Mouse (Mus musculus) liver, postnatal 0 days (tissue): ENCODE data around the gene 1700025G04Rik. TPM values are rescaled to one million over a fixed set of nuclear protein-coding genes. Genes with fewer than 3 reads are reported as not detected.

Source experiments
- ATAC-seq: fragments of 200-750 bp; cut with Nextera tagmentation; 2 replicates; pipeline ENCODE4 v1.8.0; 2017; ENCODE audit warnings: mild to moderate bottlenecking, moderate library complexity
- DNase-seq: peaks from one replicate; pipeline ENCODE4 v3.0.0-alpha.2; 2016
- H3K27ac ChIP-seq: fragments of 300-500 bp; sonication (generic); 2 replicates; pipeline ENCODE4 v1.5.1; 2014; ENCODE audit warnings: antibody characterized with exemption, moderate library complexity, mild to moderate bottlenecking, low read depth
- H3K27me3 ChIP-seq: fragments of 300-500 bp; sonication (generic); 2 replicates; pipeline ENCODE4 v1.6.1; 2014; ENCODE audit warnings: low read length, control low read depth, mixed read lengths; ENCODE audit not compliant: insufficient read depth
- H3K36me3 ChIP-seq: fragments of 300-500 bp; sonication (generic); replicated peaks from 2 replicates; pipeline ENCODE4 v1.6.1; 2014; ENCODE audit warnings: mild to moderate bottlenecking, control low read depth, low read length, moderate library complexity, mixed read lengths; ENCODE audit not compliant: insufficient read depth
- H3K4me1 ChIP-seq: fragments of 300-500 bp; sonication (generic); 2 replicates; pipeline ENCODE4 v1.6.1; 2014; ENCODE audit warnings: antibody characterized with exemption, mild to moderate bottlenecking, control low read depth; ENCODE audit not compliant: insufficient read depth
- H3K4me2 ChIP-seq: fragments of 300-500 bp; sonication (generic); 2 replicates; pipeline ENCODE4 v1.6.1; 2014; ENCODE audit warnings: low read depth, mild to moderate bottlenecking, low read length, moderate library complexity, mixed read lengths
- H3K4me3 ChIP-seq: fragments of 300-500 bp; sonication (generic); 2 replicates; pipeline ENCODE4 v1.5.1; 2014; ENCODE audit warnings: low read depth, low read length
- H3K9ac ChIP-seq: fragments of 300-500 bp; sonication (generic); replicated peaks from 2 replicates; pipeline ENCODE4 v1.6.1; 2014; ENCODE audit warnings: mild to moderate bottlenecking, moderate library complexity
- H3K9me3 ChIP-seq: fragments of 300-500 bp; sonication (generic); 2 replicates; pipeline ENCODE4 v1.6.1; 2016; ENCODE audit warnings: mild to moderate bottlenecking, control low read depth, low read length, mixed read lengths
- CTCF ChIP-seq: sonication (generic); IDR thresholded peaks from 2 replicates; pipeline ENCODE4 v1.5.1; 2016; ENCODE audit warnings: antibody characterized with exemption, low read depth
- EP300 ChIP-seq: IDR thresholded peaks from 2 replicates; pipeline ENCODE4 v1.6.1; 2016; ENCODE audit warnings: antibody characterized with exemption, low read depth, mild to moderate bottlenecking
- WGBS: fragments of 180-500 bp; shearing (Covaris S2); extraction: QIAGEN DNeasy Blood & Tissue Kit; methylation state at CpG from one replicate; pipeline ENCODE4 v1.1.7; 2014; ENCODE audit not compliant: insufficient replicate concordance; 5-methylcytosine and 5-hydroxymethylcytosine counted together
- polyA plus RNA-seq: library from polyadenylated mRNA; unstranded; fragments of >200 nt; fragmentation: Nextera tagmentation; extraction: Ambion mirVana; gene quantifications from 2 replicates; pipeline ENCODE4 v1.2.1, GENCODE M21; 2015

1700025G04Rik gene
- polyA plus RNA-seq, 1 experiment from 2014 or later = 3.0 TPM

DNA sequence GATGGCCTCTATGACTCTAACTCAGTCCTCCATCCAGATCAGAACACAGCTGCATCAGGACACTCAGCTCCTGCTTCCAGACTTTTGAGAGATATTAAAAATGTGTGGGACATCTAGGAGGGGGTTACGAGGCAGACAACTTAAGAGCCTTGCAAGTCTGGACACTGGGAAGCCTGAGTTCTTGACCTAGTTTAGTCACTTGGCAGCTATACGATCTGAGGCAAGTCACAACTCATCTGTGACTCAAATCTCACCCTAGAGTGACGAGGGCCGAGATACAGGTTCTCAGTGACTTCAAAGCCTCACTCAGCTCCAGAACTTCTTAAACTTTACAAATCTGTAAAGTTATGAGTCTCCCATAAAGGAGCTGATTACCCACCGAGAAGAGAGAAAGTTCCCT is 36.8 kb downstream of the 1700025G04Rik start:
- 72% methylated on average over 5 of the region's 5 CpGs for WGBS

DNA sequence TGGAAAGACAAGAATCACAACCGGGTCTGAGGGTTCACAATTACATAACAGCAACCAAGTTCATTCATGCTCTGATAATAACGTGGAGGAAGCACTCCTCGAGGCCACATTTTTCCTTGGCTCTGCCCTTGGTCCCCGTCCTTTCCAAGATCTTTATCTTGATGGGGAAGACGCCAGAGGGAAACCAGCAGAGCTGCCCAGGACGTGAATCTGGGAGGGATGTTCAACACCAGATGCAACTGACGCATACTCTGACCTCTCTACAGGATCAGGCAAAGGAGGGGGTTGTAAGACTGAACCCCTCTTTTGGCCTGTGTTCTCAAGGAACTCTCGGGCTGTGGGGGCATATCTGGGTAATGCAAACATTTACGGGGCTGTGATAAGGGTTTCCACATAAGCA is 38.1 kb downstream of the 1700025G04Rik start:
- whole genome bisulfite sequencing = 43% methylated on average over 9 of the region's 9 CpGs
- Histone ChIP-seq H3K9ac (no peak overlapping the region), H3K36me3 (no peaks in the 10 kb centered on the region), H3K4me2 (no peak overlapping the region), H3K27ac (no peak overlapping the region), H3K4me1 (peaks cover 6% of the 10 kb centered on the region; the same call in 1 of the 2 replicates), H3K9me3 (no peaks in the 10 kb centered on the region), H3K27me3 (no peaks in the 10 kb centered on the region), H3K4me3 (no peak overlapping the region)
- ATAC-seq (no peak), DNase-seq (no peak)
- TF ChIP-seq EP300 (no peak), CTCF (no peak)

More for the DNA sequence above, 36.8 kb downstream of the 1700025G04Rik start:
- no peak for DNase-seq
- H3K36me3 ChIP-seq = no peaks in the 10 kb centered on the region
- no peak overlapping the region for H3K27ac ChIP-seq
- H3K4me2 ChIP-seq = no peak overlapping the region
- H3K27me3 ChIP-seq = no peaks in the 10 kb centered on the region
- no peaks in the 10 kb centered on the region for H3K9me3 ChIP-seq
- no peak overlapping the region for H3K9ac ChIP-seq
- no peak overlapping the region for H3K4me3 ChIP-seq
- ATAC-seq = no peak
- no peak for TF ChIP-seq CTCF
- no peak for TF ChIP-seq EP300
- peaks cover 6% of the 10 kb centered on the region; the same call in 1 of the 2 replicates for H3K4me1 ChIP-seq

DNA sequence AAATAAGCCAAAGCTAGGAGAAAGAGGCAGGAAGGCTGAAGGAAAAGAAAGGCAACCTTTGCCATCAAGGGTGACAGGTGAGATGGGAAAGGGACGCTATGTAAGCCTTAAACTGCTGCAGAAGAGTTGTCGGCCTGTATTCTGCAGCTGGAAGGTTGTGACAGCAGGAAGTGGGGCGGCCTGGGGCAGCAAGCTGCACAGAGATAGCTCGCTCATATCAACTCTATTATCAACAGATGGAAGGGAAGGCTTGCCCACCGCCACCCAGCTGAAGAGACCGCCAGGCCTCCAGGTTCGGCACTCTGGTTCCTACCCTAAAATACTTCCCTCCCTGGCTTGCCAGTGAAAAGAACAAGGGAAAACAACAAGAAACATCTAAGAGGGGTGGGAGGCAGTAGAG is 39.9 kb downstream of the 1700025G04Rik start:
- no peak overlapping the region for H3K4me2 ChIP-seq
- 44% methylated on average over 7 of the region's 7 CpGs for WGBS
- H3K4me1 ChIP-seq = peaks cover 6% of the 10 kb centered on the region; the same call in 1 of the 2 replicates
- H3K27me3 ChIP-seq = no peaks in the 10 kb centered on the region
- H3K27ac ChIP-seq = no peak overlapping the region
- ATAC-seq (no peak), DNase-seq (no peak)
- H3K4me3 ChIP-seq = no peak overlapping the region
- no peaks in the 10 kb centered on the region for H3K9me3 ChIP-seq
- no peaks in the 10 kb centered on the region for H3K36me3 ChIP-seq
- H3K9ac ChIP-seq = no peak overlapping the region
- no peak for TF ChIP-seq EP300
- TF ChIP-seq CTCF = no peak

DNA sequence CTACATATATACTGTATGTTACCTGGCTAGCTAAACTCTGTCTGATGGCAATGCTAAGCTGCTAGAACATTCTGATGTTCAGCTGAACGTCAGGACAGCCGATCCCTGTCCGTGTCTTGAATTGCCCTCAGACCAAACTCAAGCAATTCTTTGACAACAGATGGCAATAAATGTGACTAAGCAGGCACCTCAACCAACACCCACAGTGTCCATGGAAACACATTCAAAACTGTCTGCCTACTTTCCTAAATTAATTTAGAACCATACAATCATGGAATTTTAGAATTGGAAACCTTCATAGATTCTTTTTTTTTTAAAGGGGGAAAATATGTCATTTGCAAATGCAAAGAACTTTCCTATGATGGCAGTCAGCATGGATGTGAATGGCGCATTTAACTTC is 41.6 kb downstream of the 1700025G04Rik start:
- no peaks in the 10 kb centered on the region for H3K36me3 ChIP-seq
- no peak for ATAC-seq
- no peak overlapping the region for H3K4me2 ChIP-seq
- H3K27ac ChIP-seq = no peak overlapping the region
- no peaks in the 10 kb centered on the region for H3K9me3 ChIP-seq
- no peak overlapping the region for H3K9ac ChIP-seq
- TF ChIP-seq CTCF (no peak), EP300 (no peak)
- H3K4me3 ChIP-seq = no peak overlapping the region
- no peak for DNase-seq
- peaks cover 6% of the 10 kb centered on the region; the same call in 1 of the 2 replicates for H3K4me1 ChIP-seq
- WGBS = 82% methylated on average over 4 of the region's 4 CpGs
- H3K27me3 ChIP-seq = no peaks in the 10 kb centered on the region

DNA sequence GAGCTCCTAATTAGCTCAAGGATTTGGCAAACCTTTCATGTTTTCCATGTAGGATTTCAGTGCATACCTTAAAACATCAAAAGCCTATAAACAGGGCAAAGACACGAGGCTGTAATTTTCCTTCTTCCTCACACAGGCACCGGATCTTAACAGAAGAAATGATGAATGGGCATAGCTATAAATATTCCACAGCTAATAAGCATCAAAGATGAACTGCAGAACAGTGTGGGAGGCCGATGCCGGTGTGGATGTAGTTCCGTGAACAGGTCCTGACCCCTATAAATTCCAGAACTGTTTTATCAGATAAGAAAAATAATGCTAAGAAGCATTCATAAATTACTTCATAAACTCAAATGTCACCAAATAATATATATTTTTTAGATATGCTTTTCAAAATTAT is 42.5 kb downstream of the 1700025G04Rik start:
- Histone ChIP-seq H3K4me3 (no peak overlapping the region), H3K36me3 (no peaks in the 10 kb centered on the region), H3K27me3 (no peaks in the 10 kb centered on the region), H3K4me2 (no peak overlapping the region), H3K27ac (no peak overlapping the region), H3K9ac (no peak overlapping the region), H3K9me3 (no peaks in the 10 kb centered on the region), H3K4me1 (peaks cover 6% of the 10 kb centered on the region; the same call in 1 of the 2 replicates)
- ATAC-seq = no peak
- no peak for DNase-seq
- WGBS = 69% methylated on average over 5 of the region's 5 CpGs
- TF ChIP-seq CTCF = no peak
- TF ChIP-seq EP300 = no peak

DNA sequence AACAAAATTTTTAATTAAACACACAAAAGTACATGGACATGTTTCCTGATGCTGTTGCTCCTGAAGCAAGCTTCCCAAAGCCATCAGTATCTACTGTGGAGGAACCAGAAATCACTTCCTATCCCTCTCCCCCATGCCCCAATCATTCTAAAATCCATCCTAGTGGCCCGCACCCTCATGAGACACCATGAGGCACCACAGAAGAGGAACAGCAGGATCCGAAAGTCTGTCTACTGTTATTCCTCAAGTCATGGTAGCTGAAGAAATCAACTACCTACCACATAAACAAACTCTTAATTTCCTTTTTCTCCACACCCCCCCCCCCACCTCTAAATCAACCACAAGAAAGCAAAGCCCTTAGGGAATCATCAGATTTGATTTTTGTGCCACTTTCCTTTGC is 46.5 kb downstream of the 1700025G04Rik start:
- Histone ChIP-seq H3K9me3 (no peaks in the 10 kb centered on the region), H3K36me3 (no peaks in the 10 kb centered on the region), H3K4me1 (no peaks in the 10 kb centered on the region), H3K27ac (no peak overlapping the region), H3K27me3 (no peaks in the 10 kb centered on the region), H3K9ac (no peak overlapping the region), H3K4me2 (no peak overlapping the region), H3K4me3 (no peak overlapping the region)
- WGBS = 67% methylated on average over 2 of the region's 2 CpGs
- ATAC-seq (no peak), DNase-seq (no peak)
- TF ChIP-seq EP300 = no peak
- no peak for TF ChIP-seq CTCF

DNA sequence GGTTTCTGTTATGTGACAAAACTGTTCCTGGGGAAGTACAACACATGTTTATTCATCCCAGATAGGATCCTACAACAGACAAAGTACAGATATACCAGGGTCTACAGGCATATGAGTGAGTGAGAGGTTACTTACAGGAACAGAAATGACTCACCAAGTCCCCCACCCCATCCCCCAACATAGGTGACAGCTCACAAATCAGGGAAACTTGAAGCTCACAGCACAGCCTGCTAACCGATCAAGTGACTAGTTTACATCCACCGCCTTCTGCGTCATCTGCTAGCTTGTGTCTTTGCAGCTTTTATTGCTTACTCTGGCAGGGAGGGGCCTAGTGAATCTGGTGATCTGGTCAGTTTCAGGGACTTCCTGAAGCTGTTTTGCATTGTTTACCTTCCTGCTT is 47.5 kb downstream of the 1700025G04Rik start:
- Histone ChIP-seq H3K4me3 (no peak overlapping the region), H3K9me3 (no peaks in the 10 kb centered on the region), H3K4me1 (peaks cover 9% of the 10 kb centered on the region), H3K9ac (no peak overlapping the region), H3K4me2 (no peak overlapping the region), H3K36me3 (no peaks in the 10 kb centered on the region), H3K27ac (no peak overlapping the region), H3K27me3 (no peaks in the 10 kb centered on the region)
- WGBS = 61% methylated on average over 3 of the region's 3 CpGs
- TF ChIP-seq EP300 = no peak
- TF ChIP-seq CTCF = no peak
- ATAC-seq = no peak
- DNase-seq = no peak
